ENCODE assay signal across 14 mouse cellular contexts in genomic region chr1:59608920-59609319, GRCm38 (mm10).
DNase-seq lines count a peak whose midpoint lies in the region; ATAC-seq lines count a peak whose summit lies in the region.
"Had no signal": no experiment of that assay in that cellular context is flagged by ENCODE, and none has a peak within 500 bp of the region (broad histone marks: within the 10 kb centered on the region; RNA-seq: fewer than 3 reads in every experiment).

No protein-coding gene starts in this region.

- no peak overlapping the region for H3K9ac ChIP-seq in midbrain, embryonic 15.5 days
- H3K9ac ChIP-seq: forebrain, embryonic 13.5 days; hindbrain, embryonic 13.5 days; neural tube, embryonic 15.5 days had no signal

- intact Hi-C loops in left cerebral cortex, postnatal 10 days (cut with DNase I) = no loop called here

- no peaks in the 10 kb centered on the region for H3K36me3 ChIP-seq in midbrain, embryonic 15.5 days (replicated peaks)
- H3K36me3 ChIP-seq: hindbrain, embryonic 13.5 days; neural tube, embryonic 15.5 days had no signal

- no peak overlapping the region for H3K4me3 ChIP-seq in midbrain, embryonic 15.5 days
- H3K4me3 ChIP-seq: forebrain, embryonic 13.5 days; hindbrain, embryonic 13.5 days; neural tube, embryonic 15.5 days had no signal

- H3K27me3 ChIP-seq in midbrain, embryonic 15.5 days (replicated peaks) = no peaks in the 10 kb centered on the region
- H3K27me3 ChIP-seq: forebrain, embryonic 13.5 days; hindbrain, embryonic 13.5 days; neural tube, embryonic 15.5 days had no signal

- H3K9me3 ChIP-seq in midbrain, embryonic 15.5 days = no peaks in the 10 kb centered on the region
- H3K9me3 ChIP-seq: forebrain, embryonic 13.5 days; hindbrain, embryonic 13.5 days; neural tube, embryonic 15.5 days had no signal

- no peak overlapping the region for H3K4me2 ChIP-seq in midbrain, embryonic 15.5 days
- H3K4me2 ChIP-seq: forebrain, embryonic 13.5 days; hindbrain, embryonic 13.5 days; liver, embryonic 11.5 days; neural tube, embryonic 15.5 days had no signal

- peak; percentile 35 for DNase-seq in 3T3-L1 (ENCODE audit: low read depth, low spot score)
- DNase-seq in A20 (ENCODE audit: low read depth, low spot score) = peak; percentile 52
- DNase-seq in R1 (ENCODE audit: low read depth, low spot score) = peak; percentile 89
- DNase-seq in layer of hippocampus, adult 9-10 months (ENCODE audit: low spot score) = no peak
- DNase-seq in left cerebral cortex, postnatal 10 days (ENCODE audit: extremely low spot score in 1 of 2, low spot score in 2 of 2) = no peak
- DNase-seq in adrenal gland, postnatal 4 days (ENCODE audit: low spot score in 2 of 2) = no peak
- DNase-seq: gastrocnemius, postnatal 25 days; spleen, adult 18-20 months had no signal

- no peaks in the 10 kb centered on the region for H3K4me1 ChIP-seq in midbrain, embryonic 15.5 days
- H3K4me1 ChIP-seq: hindbrain, embryonic 13.5 days had no signal

- WGBS in midbrain, embryonic 15.5 days = 66% methylated on average over 5 of the region's 5 CpGs

- H3K27ac ChIP-seq in midbrain, embryonic 15.5 days = no peak overlapping the region
- H3K27ac ChIP-seq: forebrain, embryonic 13.5 days; hindbrain, embryonic 13.5 days; neural tube, embryonic 15.5 days had no signal

- peak; percentile 56 for ATAC-seq in megakaryocyte progenitor cell, adult 5-6 weeks (replicated peaks; ENCODE audit: poor library complexity)
- no peak for ATAC-seq in midbrain, embryonic 15.5 days (replicated peaks)
- ATAC-seq: forebrain, embryonic 13.5 days had no signal

Comparison
In these comparisons a context has a peak if more than half of its experiments do, and no peak if none do; other contexts are left out.
1. DNase-seq: peak in 3T3-L1 (single experiment), A20 (single experiment) and R1 (single experiment); none in layer of hippocampus, adult 9-10 months (single experiment), left cerebral cortex, postnatal 10 days (0 of 2) and adrenal gland, postnatal 4 days (0 of 2).